Mouse (Mus musculus) midbrain, postnatal 0 days (tissue): ENCODE data around the gene Sipa1l1. TPM values are rescaled to one million over a fixed set of nuclear protein-coding genes. Genes with fewer than 3 reads are reported as not detected.

Experiments used
- ATAC-seq: fragments of 200-750 bp; cut with Nextera tagmentation; 2 replicates; pipeline ENCODE4 v1.8.0; 2017; ENCODE audit warnings: moderate number of reproducible peaks, mild to moderate bottlenecking, moderate TSS enrichment, moderate library complexity; ENCODE audit not compliant: low FRiP score
- DNase-seq: peaks from one replicate; pipeline ENCODE4 v3.0.0-alpha.2; 2015; ENCODE audit warnings: low spot score
- H3K27ac ChIP-seq: fragments of 300-500 bp; sonication (generic); 2 replicates; pipeline ENCODE4 v1.5.1; 2014; ENCODE audit warnings: low read depth, mild to moderate bottlenecking, low read length, mixed read lengths
- H3K27me3 ChIP-seq: fragments of 300-500 bp; sonication (generic); 2 replicates; pipeline ENCODE4 v1.6.1; 2014; ENCODE audit warnings: low read length, control low read depth, mixed read lengths; ENCODE audit not compliant: insufficient read depth
- H3K36me3 ChIP-seq: fragments of 300-500 bp; sonication (generic); 2 replicates; pipeline ENCODE4 v1.6.1; 2014; ENCODE audit warnings: low read length, control low read depth, mixed read lengths; ENCODE audit not compliant: insufficient read depth
- H3K4me1 ChIP-seq: fragments of 300-500 bp; sonication (generic); 2 replicates; pipeline ENCODE4 v1.6.1; 2014; ENCODE audit warnings: mild to moderate bottlenecking, control low read depth, antibody characterized with exemption, low read length, mixed read lengths; ENCODE audit not compliant: insufficient read depth
- H3K4me2 ChIP-seq: fragments of 300-500 bp; sonication (generic); 2 replicates; pipeline ENCODE4 v1.6.1; 2014; ENCODE audit warnings: low read depth, mild to moderate bottlenecking, low read length, mixed read lengths; ENCODE audit not compliant: poor library complexity, severe bottlenecking
- H3K4me3 ChIP-seq: fragments of 300-500 bp; sonication (generic); 2 replicates; pipeline ENCODE4 v1.5.1; 2014; ENCODE audit warnings: low read depth, mild to moderate bottlenecking, low read length, moderate library complexity
- H3K9ac ChIP-seq: fragments of 300-500 bp; sonication (generic); replicated peaks from 2 replicates; pipeline ENCODE4 v1.6.1; 2014; ENCODE audit warnings: mild to moderate bottlenecking, low read length, moderate library complexity, mixed read lengths; ENCODE audit not compliant: poor library complexity, severe bottlenecking
- H3K9me3 ChIP-seq: fragments of 300-500 bp; sonication (generic); 2 replicates; pipeline ENCODE4 v1.6.1; 2016; ENCODE audit warnings: low read length, control low read depth
- CTCF ChIP-seq: IDR thresholded peaks from 2 replicates; pipeline ENCODE4 v1.5.1; 2016; ENCODE audit warnings: antibody characterized with exemption, mild to moderate bottlenecking
- WGBS: fragments of 180-500 bp; shearing (Covaris S2); extraction: QIAGEN DNeasy Blood & Tissue Kit; methylation state at CpG from one replicate; pipeline ENCODE4 v1.1.7; 2014; 5-methylcytosine and 5-hydroxymethylcytosine counted together
- polyA plus RNA-seq: library from polyadenylated mRNA; unstranded; fragments of >200 nt; fragmentation: Nextera tagmentation; extraction: Ambion mirVana; gene quantifications from 2 replicates; pipeline ENCODE4 v1.2.1, GENCODE M21; 2015
- total RNA-seq: library from RNA; depleted of rRNA; stranded (reverse); fragments of >200 nt; gene quantifications from 2 replicates; pipeline ENCODE4 v1.2.3, GENCODE M21; 2014

Sipa1l1 gene
- total and polyA plus RNA-seq, 2 experiments from 2014 or later, result 7.1 to 22.2 TPM

DNA sequence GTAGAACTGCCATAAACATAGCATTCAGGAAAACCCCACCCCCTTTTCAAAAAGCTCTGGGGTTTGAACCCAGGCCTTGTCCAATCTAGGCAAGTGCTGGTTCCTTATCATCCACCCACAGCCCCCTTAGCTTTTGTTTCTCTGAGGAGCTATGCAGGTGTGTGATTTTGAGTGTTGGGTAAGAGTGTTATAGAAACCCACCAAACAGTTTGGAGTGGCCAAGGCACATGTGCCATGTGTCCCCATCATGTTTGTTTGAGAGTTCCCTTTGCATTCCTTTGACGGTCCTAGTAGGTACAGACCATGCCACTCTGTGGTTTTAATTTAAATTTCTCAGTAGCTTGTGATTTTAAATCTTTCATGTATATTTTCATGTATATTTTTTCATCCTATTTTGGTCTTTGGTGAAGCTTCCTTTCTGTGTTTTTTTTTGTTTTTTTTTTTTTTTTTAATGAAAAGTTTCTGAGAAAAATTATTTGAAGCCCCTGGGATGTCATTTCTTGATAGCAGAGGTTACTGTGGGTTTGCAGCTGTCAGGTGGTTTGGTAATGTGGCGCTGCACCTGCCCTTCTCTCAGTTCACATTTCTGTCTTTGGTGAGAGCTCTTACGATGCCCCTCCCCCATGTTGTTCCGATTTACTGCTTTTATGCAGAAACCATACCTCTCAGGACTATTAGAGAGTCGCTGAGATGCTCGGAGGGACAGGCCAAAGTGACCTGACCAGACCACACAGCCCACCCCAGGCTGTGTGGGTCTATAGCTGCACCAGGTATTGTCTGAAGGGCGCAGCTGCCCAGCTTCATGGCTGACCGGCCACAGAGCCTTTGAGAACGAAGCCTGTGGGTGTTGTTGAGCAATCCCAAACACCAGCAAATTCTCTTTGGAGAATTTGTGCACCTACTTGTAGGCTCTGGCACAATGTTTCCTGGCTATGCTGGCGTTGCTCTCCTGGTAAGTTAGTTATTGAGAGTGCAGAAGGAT, 126.1 kb downstream of the Sipa1l1 start:
- Histone ChIP-seq H3K27ac (no peak overlapping the region), H3K27me3 (no peaks in the 10 kb centered on the region), H3K9ac (no peak overlapping the region), H3K36me3 (no peaks in the 10 kb centered on the region), H3K4me3 (no peak overlapping the region), H3K9me3 (no peaks in the 10 kb centered on the region), H3K4me2 (no peak overlapping the region), H3K4me1 (no peaks in the 10 kb centered on the region)
- WGBS, result 75% methylated on average over 10 of the region's 10 CpGs
- ATAC-seq (no peak), DNase-seq (no peak)
- TF ChIP-seq CTCF, result no peak

- Histone ChIP-seq H3K4me2 (no peak overlapping the region), H3K9me3 (no peaks in the 10 kb centered on the region), H3K36me3 (no peaks in the 10 kb centered on the region), H3K27me3 (no peaks in the 10 kb centered on the region), H3K4me1 (no peaks in the 10 kb centered on the region), H3K4me3 (no peak overlapping the region), H3K9ac (no peak overlapping the region), H3K27ac (no peak overlapping the region)
- no peak for TF ChIP-seq CTCF
- no peak for ATAC-seq
- WGBS, result 81% methylated on average over 2 of the region's 2 CpGs
- DNase-seq, result no peak
Measured at GRCm38 (mm10) chr12:82296276-82296675, 127.2 kb downstream of the Sipa1l1 start.

DNA sequence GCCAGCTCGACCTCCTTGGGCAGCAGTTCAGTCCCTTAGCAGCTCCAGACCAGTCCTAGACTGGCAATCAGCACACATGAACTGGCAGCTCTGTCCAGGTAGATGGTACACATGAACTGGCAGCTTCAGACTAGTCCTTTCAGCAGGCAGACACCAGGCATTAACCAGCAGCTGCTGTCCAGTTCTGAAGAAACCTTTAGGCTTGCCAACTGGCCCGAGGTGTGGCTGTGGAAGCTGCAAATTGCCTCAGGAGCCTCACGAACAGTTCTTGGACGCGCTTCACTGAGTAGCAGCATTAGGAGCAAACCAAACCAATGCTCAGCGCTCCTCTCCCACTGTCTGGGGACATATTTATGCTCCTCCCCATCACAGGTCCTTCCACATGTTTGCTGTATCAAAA, 128.1 kb downstream of the Sipa1l1 start:
- Histone ChIP-seq H3K4me2 (no peak overlapping the region), H3K27ac (no peak overlapping the region), H3K36me3 (no peaks in the 10 kb centered on the region), H3K9me3 (no peaks in the 10 kb centered on the region), H3K4me1 (no peaks in the 10 kb centered on the region), H3K9ac (no peak overlapping the region), H3K4me3 (no peak overlapping the region), H3K27me3 (no peaks in the 10 kb centered on the region)
- 67% methylated on average over 6 of the region's 6 CpGs for WGBS
- no peak for DNase-seq
- no peak for ATAC-seq
- TF ChIP-seq CTCF, result no peak

- Histone ChIP-seq H3K27ac (no peak overlapping the region), H3K9ac (no peak overlapping the region), H3K4me3 (no peak overlapping the region), H3K4me2 (no peak overlapping the region), H3K9me3 (no peaks in the 10 kb centered on the region), H3K4me1 (no peaks in the 10 kb centered on the region), H3K36me3 (no peaks in the 10 kb centered on the region), H3K27me3 (no peaks in the 10 kb centered on the region)
- TF ChIP-seq CTCF, result no peak
- DNase-seq (no peak), ATAC-seq (no peak)
- 88% methylated on average over 9 of the region's 9 CpGs for WGBS
Measured at GRCm38 (mm10) chr12:82298662-82299460, 129.7 kb downstream of the Sipa1l1 start.

GRCm38 (mm10) chr12:82304140-82304539, 135.0 kb downstream of the Sipa1l1 start:
- Histone ChIP-seq H3K27me3 (no peaks in the 10 kb centered on the region), H3K27ac (no peak overlapping the region), H3K9ac (no peak overlapping the region), H3K9me3 (no peaks in the 10 kb centered on the region), H3K4me3 (no peak overlapping the region), H3K4me1 (no peaks in the 10 kb centered on the region), H3K36me3 (no peaks in the 10 kb centered on the region), H3K4me2 (no peak overlapping the region)
- no peak for DNase-seq
- no peak for ATAC-seq
- TF ChIP-seq CTCF, result no peak
- 67% methylated on average over 2 of the region's 2 CpGs for WGBS

- TF ChIP-seq CTCF, result no peak
- H3K27me3 ChIP-seq, result no peaks in the 10 kb centered on the region
- H3K9ac ChIP-seq, result no peak overlapping the region
- no peak overlapping the region for H3K27ac ChIP-seq
- H3K4me3 ChIP-seq, result no peak overlapping the region
- no peak for ATAC-seq
- H3K36me3 ChIP-seq, result no peaks in the 10 kb centered on the region
- DNase-seq, result no peak
- no peaks in the 10 kb centered on the region for H3K4me1 ChIP-seq
- WGBS, result 88% methylated on average over 4 of the region's 4 CpGs
- H3K9me3 ChIP-seq, result no peaks in the 10 kb centered on the region
- no peak overlapping the region for H3K4me2 ChIP-seq
Measured at GRCm38 (mm10) chr12:82306035-82306434, 136.9 kb downstream of the Sipa1l1 start.
